Mouse (Mus musculus) urinary bladder, postnatal 14 days (tissue): Measurements from ENCODE around the gene Gm11037.
"Not testable (repeated sequence)": the region's sequence is repeated elsewhere in the genome, so short reads cannot be mapped to it uniquely, and the experiment has no call there.

Experiments
- DNase-seq: peaks from one replicate; pipeline ENCODE4 v3.0.0; 2021; ENCODE audit warnings: low spot score

Gene Gm11037

DNA sequence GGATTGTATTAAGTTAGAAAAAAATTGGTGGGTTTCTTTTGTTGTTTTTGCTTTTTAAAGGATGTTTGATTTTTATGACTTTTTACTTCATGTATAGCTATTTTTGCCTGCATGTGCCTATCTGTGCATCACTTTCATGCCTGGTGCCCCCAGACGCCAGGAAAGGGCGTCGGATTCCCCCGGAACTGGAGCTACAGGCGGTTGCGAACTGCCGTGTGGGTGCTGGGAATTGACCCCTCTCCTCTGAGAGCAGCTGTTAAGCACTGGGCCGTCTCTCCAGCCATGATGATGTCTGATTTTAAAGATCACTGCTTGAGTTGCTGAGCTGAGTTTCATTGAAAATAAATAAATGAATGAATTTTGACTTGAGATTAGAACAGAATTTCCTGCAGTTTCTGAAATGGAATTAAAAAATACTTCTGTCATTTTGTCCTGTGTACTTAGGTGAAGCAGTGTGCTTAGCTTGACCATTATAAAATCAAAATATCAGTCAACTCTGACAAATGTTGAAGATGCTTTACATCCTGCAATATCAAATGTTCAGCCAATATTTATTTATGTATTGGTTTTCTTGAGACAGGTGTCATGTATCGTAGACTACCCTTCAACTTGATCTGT, at the start of gene Gm11037:
Gene Gm11037, plus strand, starts transcription at position 568 of the 618 bp plus-strand sequence.
- DNase-seq = no peak

DNA sequence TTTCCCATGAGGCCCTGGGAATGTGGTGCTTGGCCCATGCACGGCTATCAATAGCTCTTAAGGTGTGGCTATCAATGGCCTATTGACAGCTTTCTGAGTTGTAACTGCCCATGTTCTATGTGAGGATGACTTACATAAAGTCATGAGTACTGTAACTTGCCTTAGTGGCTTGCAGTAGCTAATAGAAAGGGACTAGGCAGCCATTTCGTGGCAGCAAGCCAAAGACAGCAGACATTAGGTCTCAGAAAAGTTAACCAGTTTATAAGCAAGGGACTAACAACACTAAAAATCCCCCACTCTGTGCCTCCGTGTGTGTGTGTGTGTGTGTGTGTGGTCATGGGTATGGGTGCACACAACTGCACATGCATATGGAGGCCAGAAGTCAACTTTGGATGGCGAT, 49.1 kb upstream of the Gm11037 start:
- no peak for DNase-seq

GRCm38 (mm10) chr2:131086667-131087390, 46.5 kb upstream of the Gm11037 start, which contains the start of gene Siglec1:
Siglec1 (minus strand) TSS chr2:131086765.
- no peak for DNase-seq

DNA sequence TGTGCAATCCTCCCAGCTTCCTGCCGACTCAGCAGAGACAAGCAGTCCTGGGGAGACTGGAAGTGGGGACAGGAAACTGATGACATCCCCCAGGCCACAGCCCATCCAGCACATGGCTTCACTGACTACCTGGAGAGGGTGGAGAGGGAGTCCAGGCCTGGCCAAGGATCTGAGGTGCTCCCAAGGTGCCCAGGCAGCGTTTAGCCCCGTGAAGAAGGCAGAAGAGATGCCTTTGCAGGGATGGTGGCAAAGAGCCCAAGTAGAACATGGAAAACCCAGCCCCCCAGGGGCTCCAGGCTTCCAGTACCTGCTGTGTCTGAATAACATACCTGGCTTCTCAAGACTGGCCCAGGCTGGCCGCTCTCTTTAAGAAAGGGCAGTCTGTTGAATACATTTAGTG, 44.7 kb upstream of the Gm11037 start:
- no peak for DNase-seq

DNA sequence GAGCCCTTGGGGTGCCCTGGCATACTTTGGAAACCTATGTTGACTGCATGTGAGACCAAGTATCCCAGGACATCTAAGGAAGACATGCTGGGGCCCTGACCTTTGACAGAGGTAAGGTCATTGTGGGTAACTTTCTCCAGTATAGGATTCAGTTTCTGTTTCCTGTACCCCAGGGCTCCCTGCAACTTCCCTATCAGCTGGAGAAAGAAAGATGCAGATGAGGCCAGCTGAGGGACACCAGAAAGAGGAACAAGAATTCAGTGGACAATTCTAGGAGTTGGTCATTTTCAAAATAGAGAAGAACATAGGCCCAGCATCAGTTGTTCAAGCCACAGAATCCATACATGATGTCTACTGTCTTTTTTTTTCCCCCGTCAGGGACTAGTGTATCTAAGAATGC, 43.7 kb upstream of the Gm11037 start:
- no peak for DNase-seq

DNA sequence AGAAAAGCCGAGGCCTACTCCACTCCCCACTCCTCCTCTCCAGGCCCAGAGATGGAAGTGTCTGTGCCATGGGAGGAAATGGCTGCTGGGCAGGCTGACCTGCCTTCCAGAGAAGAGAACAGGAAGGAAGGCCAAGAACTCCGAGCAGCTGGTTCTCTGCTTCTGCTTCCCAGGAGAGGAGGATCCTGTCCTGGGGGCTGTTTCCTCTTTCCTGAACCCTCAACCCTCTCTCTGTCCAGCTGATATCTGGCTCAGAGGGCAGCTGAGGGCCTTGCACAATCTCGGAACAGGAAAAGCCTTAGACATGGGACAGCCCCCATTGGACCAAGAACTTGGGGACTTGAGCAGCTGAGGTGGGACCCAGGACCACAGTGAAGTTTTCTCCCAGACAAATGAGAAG, 42.4 kb upstream of the Gm11037 start:
- peak; percentile 12 for DNase-seq

DNA sequence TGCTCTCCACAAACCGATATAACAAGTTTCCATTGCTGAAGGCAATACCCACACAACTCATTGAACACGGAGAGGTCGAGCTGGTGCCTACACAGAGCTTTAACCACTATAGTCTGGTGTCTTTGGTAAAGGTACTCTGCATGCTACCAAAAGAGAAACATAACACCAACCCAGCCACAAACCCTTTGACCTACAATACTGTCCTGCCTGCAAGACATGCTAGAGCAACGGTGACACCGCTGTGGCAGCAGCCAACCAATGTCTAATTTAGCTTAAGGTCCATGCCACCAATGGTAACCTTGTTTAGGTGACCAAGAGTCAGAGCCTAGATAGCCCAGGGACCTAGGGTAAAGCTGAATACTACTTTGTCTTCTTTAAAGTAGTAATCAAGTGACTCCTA, 39.7 kb upstream of the Gm11037 start:
- peak; percentile 1 for DNase-seq

DNA sequence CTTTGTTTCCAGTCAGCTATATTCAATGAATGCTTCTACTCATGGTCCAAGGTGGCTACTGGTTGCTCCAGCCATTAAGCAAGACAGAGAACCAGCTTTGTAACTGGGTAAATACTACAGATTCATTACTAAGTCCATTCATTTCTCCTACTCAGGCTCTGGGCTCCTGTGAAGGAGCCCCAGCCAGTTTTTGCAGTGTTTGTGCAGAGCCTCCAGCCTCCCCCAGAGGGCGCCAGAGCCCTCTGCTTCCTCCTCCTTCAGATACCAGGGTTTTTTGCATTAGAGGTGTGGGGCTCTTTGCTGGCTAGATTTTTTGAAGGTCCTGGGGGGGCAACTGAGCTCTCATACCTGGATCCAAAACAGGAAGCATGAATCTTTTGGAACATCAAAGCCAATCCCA, 38.5 kb upstream of the Gm11037 start:
- peak; percentile 75 for DNase-seq

DNA sequence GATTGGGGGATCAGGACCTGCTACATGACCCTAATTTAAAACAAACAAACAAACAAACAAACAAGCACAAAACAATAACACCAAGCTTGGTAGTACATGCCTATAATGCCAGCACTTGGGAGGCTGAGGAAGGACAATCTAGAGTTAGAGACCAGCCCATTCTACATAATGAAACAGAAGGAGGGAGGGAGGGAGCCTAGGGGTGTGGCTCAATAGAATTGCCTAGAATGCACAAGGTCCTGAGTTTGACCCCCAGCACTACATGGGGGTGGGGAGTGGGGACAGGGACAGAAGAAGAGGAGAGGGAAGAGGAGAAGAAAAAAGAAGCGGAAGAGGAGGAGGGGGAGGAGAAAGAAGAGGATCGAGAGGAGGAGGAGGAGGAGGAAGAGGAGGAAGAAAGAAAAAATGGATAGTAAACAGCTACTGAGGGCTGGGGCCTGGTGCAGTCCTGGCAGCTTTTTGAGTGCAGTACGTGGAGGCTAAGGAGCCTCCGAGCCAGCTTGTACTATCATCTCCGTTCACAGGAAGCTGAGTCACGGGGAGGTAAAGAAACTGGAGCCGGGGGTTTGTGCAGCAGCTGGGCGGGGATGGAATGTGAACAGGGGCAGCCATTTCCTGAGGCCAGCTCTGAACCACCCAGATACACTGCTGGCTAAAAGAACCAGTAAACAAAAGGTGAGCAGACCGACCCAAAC, 37.0 kb upstream of the Gm11037 start:
- DNase-seq = peak; percentile 79

DNA sequence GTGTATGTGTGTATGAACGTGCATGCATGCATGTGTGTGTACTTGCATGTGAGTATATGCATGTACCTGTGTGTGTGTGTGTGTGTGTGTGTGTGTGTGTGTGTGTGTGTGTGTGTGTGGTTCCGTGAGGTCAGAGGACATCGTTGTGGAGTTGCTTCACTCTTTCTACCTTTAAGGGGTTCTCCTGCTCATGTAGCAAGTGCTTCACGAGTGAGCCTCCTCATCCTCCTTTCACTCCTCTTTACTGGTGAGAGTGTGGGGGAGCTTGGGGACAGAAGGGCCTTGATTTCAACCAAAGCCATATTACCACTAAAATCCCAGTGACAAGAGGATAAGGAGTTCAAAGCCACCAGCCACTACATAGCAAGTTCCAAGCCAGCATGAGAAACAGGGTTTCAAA, 36.2 kb upstream of the Gm11037 start:
- DNase-seq = no peak

DNA sequence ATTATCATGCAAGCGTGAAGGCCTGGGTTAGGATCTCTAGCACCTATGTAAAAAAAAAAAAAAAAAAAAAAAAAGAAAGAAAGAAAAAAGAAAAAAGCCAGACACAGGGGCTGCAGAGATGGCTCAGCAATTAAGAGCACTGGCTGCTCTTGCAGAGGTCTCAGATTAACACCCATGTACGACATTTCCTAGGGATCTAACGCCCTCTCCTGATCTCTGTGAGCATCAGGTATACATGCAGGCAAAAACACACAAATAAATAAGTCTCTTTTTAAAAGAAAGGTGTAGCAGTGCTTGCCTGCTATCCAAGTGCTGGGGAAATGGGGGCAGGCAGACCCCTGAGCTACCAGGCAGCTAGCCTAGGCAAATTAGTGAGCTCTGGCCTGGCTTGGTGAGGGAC, 31.8 kb upstream of the Gm11037 start:
- DNase-seq = no peak

GRCm38 (mm10) chr2:131104021-131104420, 29.3 kb upstream of the Gm11037 start:
- DNase-seq = peak; percentile 24

DNA sequence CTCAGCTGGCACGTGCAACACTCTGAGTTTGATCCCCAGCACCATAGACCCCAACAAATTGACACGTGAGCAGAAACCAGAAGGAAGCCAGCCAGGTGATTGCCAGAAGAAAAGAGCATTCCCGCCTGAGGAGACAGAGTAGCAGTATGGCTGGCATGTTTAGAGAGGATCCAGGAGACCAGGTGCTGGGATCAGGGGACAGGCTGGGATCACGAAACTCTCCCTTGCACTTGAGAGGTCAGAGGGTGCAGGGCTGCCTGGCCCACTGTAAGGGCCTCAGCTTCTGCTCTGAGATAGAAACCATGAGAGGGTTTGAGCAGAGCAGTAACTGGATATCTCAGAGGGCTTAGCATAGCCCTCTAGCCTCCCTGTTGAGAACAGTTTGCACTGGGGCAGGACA, 28.2 kb upstream of the Gm11037 start:
- not testable (repeated sequence) for DNase-seq

GRCm38 (mm10) chr2:131105989-131106388, 27.3 kb upstream of the Gm11037 start:
- DNase-seq = no peak

DNA sequence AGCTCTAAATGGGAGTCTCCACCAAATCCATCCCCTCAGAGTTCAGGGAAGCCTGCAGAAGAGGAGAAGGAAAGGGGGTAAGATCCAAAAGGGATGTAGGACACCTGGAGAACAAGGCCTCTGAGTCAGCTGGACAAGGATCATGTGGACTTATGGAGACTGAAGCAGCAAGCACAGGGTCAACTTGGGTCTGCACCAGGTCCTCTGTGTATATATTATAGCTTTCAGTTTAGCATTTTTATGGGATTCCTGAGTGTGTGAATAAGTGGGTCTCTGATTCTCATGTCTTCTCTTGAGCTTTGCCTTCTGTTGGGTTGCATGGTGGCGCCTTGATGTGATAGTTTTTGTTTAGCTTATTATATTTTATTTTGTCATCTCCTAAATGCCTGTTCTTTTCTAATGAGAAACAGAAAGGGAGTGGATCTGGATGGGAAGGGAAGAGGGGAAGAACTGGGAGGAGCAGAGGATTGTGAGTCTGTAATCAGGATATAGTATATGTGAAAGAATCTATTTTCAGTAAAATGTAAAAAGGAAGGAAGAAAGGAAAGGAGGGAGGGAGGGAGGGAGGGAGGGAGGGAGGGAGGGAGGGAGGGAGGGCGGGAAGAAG, 14.2 kb upstream of the Gm11037 start:
- DNase-seq = peak; percentile 36

DNA sequence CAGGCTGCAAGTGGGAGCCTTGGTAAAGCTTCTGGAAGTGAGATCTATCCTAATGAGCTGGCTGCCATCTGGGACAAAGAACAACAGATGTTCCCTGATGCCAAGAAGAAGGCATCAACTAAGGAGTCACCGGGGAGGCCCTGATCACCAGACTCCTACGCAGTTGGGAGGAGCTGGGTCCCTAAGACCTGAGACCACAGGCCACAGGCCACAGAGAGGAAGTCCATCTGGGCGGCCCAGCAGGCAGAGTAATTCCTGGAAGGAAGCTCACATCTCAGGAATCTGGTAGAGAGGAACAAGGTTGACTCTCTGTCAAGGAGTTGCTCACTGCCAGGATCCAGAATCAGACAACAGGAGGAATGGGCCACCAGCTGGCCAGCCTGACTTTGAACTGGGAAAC, 9.1 kb upstream of the Gm11037 start:
- peak; percentile 3 for DNase-seq

- peak; percentile 1 for DNase-seq
These were observed 7.9 kb upstream of the Gm11037 start for GRCm38 (mm10) chr2:131125157-131125963.

DNA sequence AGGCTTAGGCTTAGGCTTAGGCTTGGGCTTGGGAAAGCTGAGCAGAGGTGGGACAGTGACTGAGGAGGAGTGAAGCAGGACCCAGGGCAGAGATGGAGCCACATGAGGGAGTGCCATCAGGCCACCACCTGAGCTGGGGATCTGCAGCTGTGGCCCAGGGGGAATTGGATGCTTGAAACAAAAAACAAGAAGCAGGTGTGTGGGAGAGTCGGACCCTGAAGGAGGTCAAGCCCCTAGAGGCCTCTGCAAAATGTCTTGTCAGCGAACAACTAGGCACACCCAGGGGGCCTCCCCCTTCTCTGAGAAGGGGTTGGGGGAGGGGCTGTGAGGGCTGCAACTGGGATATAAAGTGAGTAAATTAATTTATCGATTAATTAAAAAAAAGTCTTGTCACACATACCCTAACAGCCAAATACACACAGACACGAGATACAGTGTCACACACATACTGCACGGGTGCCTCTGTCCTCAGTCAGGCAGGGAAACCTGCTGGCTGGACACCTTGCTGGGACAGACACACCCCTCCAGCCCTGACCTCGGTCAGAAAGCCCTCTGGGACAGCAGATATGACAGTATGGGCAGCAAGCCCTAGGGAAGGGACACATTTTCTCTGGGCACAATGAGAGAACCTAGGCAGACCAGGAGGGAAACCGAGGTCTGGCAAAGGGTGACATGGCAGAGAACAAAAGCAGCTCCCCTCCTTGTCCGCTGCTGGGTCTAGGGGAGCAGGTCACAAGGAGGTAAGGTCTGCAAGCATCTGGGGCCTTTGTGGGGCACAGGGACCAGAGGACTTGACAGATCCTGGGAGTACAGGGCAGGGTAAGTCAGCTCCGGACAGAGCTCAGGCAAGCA, 7.1 kb upstream of the Gm11037 start:
- peak; percentile 1 for DNase-seq

- peak; percentile 64 for DNase-seq
These were observed 6.1 kb upstream of the Gm11037 start, which contains the start of gene Hspa12b for GRCm38 (mm10) chr2:131127161-131127730. Hspa12b (plus strand) TSS chr2:131127280.

- peak; percentile 12 for DNase-seq
These were observed 5.1 kb upstream of the Gm11037 start for GRCm38 (mm10) chr2:131128211-131128610.
